Mouse (Mus musculus) CD4-positive, CD25-positive, alpha-beta regulatory T cell (primary cell): ENCODE measurements around the gene Cd164l2. TPM values are rescaled to one million over a fixed set of nuclear protein-coding genes. Genes with fewer than 3 reads are reported as not detected.

ENCODE experiments used
- polyA plus RNA-seq: library from polyadenylated mRNA; unstranded; fragments of 100-300 nt; shearing (Covaris generic); gene quantifications from one replicate; pipeline ENCODE4 v1.2.1, GENCODE M21; 2017

The Cd164l2 gene
- not detected for polyA plus RNA-seq

DNA sequence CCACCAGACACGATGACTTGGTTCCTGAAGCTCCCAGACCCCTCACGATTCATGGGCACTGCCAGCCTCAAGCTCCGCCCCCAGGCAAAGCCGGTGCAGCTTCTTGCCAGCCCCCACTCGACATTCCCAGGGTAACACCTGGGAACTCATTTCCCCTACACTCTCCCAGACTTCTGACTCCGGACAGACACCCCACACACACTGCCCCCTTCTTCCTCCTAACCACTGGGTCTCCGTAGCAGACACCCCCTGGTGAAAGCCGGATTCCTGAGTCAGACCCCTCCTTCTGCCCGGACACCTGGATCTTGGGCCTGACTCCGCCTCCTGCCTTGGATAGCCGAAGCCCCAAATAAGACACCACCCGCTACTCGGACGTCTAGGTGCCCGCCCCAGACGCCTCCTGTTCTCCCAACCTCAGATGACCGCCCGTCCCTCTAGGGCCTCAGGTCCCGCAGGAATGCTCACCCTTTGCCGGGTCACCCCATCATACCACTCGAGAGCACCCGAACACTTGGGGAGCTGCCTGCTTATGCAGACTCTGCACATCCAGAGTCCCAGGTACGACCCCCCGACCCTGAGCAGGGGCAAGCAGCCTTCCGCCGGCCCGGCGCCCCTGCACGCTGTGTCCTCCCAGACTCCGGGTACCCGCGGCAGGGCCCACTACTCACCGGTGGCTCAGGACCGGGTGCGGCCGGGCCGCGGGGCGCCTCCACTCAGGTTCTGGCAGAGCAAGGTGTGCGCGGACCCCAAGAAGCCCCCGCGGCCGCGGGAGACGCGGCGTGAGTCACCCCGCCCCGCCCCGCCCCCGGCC, at the start of gene Cd164l2, which contains the start of gene Gpr3:
Cd164l2 (plus strand) TSS at position 381 of the 811 bp plus-strand sequence.
Gpr3 (minus strand) TSS at position 786 of the 811 bp plus-strand sequence.

DNA sequence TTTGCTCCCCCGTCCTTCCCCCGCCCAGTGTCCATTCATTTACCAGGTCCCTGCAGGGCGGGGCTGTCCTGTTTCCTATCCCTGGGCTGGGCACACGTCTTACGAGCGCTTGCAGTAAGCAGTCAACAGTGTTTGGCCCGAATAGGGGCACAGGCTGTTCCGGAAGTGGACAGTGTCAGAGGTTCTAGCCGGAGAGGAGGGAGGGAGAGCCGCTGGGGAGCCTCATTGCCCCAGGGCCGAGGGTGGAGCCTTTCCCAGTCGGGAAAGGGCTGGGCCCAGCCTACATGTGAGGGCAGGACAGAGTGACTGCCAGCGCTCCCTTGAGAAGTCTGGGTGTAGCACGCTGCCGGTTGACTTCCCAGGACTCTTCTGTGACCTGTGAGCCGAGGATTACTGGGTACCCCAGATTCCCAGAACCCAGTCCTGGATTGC, 28.6 kb downstream of the Cd164l2 start, which contains the start of gene Map3k6:
Map3k6 (plus strand) TSS at position 329 of the 432 bp plus-strand sequence.

DNA sequence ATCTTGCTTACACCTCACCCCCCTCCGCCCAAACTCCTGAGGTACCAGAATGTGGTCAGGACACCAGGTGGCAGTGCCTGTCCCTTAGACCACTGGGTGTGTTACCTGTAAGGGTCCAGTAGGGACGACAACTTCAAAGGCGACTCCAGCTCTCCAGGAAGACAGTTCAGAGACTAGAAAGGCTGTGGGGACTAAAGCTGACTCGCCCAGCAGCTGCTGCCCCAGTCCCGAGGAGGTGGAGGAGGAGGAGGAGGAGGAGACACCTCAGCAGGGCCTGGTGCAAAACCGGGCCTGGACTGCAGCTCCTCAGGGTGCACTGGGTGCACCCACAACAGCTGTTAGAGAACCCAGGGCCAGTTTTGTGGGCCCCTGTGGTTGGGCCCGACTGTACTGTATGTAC, 51.0 kb downstream of the Cd164l2 start, which contains the start of gene Sytl1:
Sytl1 (minus strand) TSS at position 232 of the 400 bp plus-strand sequence.

Other genes starting within 250 kb of the Cd164l2 start
- gene Fgr, start 238.0 kb upstream of the Cd164l2 start, polyA plus RNA-seq, result 3.5 TPM
- gene Ahdc1, start 200.9 kb upstream of the Cd164l2 start, polyA plus RNA-seq, result 6.8 TPM
- 93.6 TPM for gene Wasf2, start 81.6 kb upstream of the Cd164l2 start, polyA plus RNA-seq
- gene Gpr3, start 405 bp downstream of the Cd164l2 start, polyA plus RNA-seq, result not detected
- gene Map3k6, start 28.7 kb downstream of the Cd164l2 start, polyA plus RNA-seq, result not detected
- 53.8 TPM for gene Sytl1, start 51.0 kb downstream of the Cd164l2 start, polyA plus RNA-seq
- gene Tmem222, start 65.7 kb downstream of the Cd164l2 start, polyA plus RNA-seq, result 76.5 TPM
- gene Wdtc1, start 141.3 kb downstream of the Cd164l2 start, polyA plus RNA-seq, result 6.4 TPM
- gene Slc9a1, start 157.6 kb downstream of the Cd164l2 start, polyA plus RNA-seq, result 19.4 TPM